Comparison of ENCODE assay signal across 8 mouse cellular contexts in genomic region chr9:110100627-110101600, GRCm38 (mm10). TPM values are rescaled to one million over a fixed set of nuclear protein-coding genes. Genes with fewer than 3 reads are reported as not detected.
DNase-seq lines count a peak whose midpoint lies in the region; ATAC-seq lines count a peak whose summit lies in the region.

No protein-coding gene starts in this region.

- peaks cover 73% of the 10 kb centered on the region for H3K36me3 ChIP-seq in hindbrain, embryonic 15.5 days

- H3K9ac ChIP-seq in hindbrain, embryonic 15.5 days, result peak overlapping the region; percentile 82

- 3% methylated on average over 41 of the region's 41 CpGs for WGBS in hindbrain, embryonic 15.5 days

- H3K9me3 ChIP-seq in hindbrain, embryonic 15.5 days, result no peaks in the 10 kb centered on the region

- H3K4me1 ChIP-seq in hindbrain, embryonic 15.5 days (replicated peaks), result peaks cover 11% of the 10 kb centered on the region

- peak; percentile 95 for ATAC-seq in hindbrain, embryonic 15.5 days (ENCODE audit: low FRiP score, low read depth)

- H3K27me3 ChIP-seq in hindbrain, embryonic 15.5 days, result no peaks in the 10 kb centered on the region

- H3K4me2 ChIP-seq in hindbrain, embryonic 15.5 days, result peak overlapping the region; percentile 79

- peak; percentile 93 for DNase-seq in R1 (ENCODE audit: low read depth, low spot score)
- peak; percentile 97 to 98 for DNase-seq in cerebellum, postnatal 25 days
- peak; percentile 89 to 93 for DNase-seq in frontal cortex, postnatal 25 days (ENCODE audit: low spot score in 2 of 2)
- peak; percentile 83 for DNase-seq in left cerebral cortex, adult 11 months (ENCODE audit: low spot score)
- DNase-seq in lung, postnatal 4 days, result peak; percentile 91 to 94
- peak; percentile 84 for DNase-seq in retina, postnatal 7 days (ENCODE audit: low read depth, low spot score)
- DNase-seq in urinary bladder, adult 2 months (ENCODE audit: low spot score), result peak; percentile 90

- H3K27ac ChIP-seq in hindbrain, embryonic 15.5 days (replicated peaks), result peak overlapping the region; percentile 63; the same call in 1 of the 2 replicates

- H3K4me3 ChIP-seq in hindbrain, embryonic 15.5 days, result peak overlapping the region; percentile 95

RNA-seq across cellular contexts. Expression of gene Smarcc1, which starts 16.6 kb away (rescaled TPM):
- 92.4 and 95.1 TPM in 2 replicates for polyA plus RNA-seq in hindbrain, embryonic 15.5 days (2015; fragmentation: Nextera tagmentation; extraction: Ambion mirVana)
- 18.4 and 27.3 TPM in 2 replicates for polyA plus RNA-seq in urinary bladder, adult 2 months (2012; rRNA removed)

RNA-seq across cellular contexts. Expression of gene Dhx30, which starts 16.7 kb away (rescaled TPM):
- polyA plus RNA-seq in hindbrain, embryonic 15.5 days (2015; fragmentation: Nextera tagmentation; extraction: Ambion mirVana), result 168 and 179 TPM in 2 replicates
- polyA plus RNA-seq in urinary bladder, adult 2 months (2012; rRNA removed), result 66.5 and 68.6 TPM in 2 replicates

Comparison
In these comparisons a context has a peak if more than half of its experiments do, and no peak if none do; other contexts are left out.
1. Peak in every context shown above with its lines: DNase-seq, ATAC-seq, H3K4me3 ChIP-seq and H3K27ac ChIP-seq.